Mouse (Mus musculus) ES-E14 (cell line): ENCODE results near the gene Rab21. TPM values are rescaled to one million over a fixed set of nuclear protein-coding genes. Genes with fewer than 3 reads are reported as not detected.

Source experiments
- DNase-seq: peaks from one replicate; pipeline ENCODE4 v3.0.0-alpha.2; 2013; ENCODE audit warnings: low read depth, low spot score
- H3K27ac ChIP-seq: 2 replicates; pipeline ENCODE4 v1.5.1; 2012; ENCODE audit warnings: low read depth, mild to moderate bottlenecking, low read length, moderate library complexity, mixed read lengths; ENCODE audit not compliant: poor library complexity, insufficient read depth, severe bottlenecking
- H3K36me3 ChIP-seq: 2 replicates; pipeline ENCODE4 v1.6.1; 2012; ENCODE audit warnings: mild to moderate bottlenecking, low read length, moderate library complexity, mixed read lengths; ENCODE audit not compliant: control insufficient read depth, poor library complexity, insufficient read depth, severe bottlenecking
- H3K4me1 ChIP-seq, 2 experiments: fragments of 150-350 bp in 1 of 2; sonication (generic) in 1 of 2; 2 replicates each; pipeline ENCODE4 v1.6.1; 2012; ENCODE audit warnings: low read length in 2 of 2, mild to moderate bottlenecking in 1 of 2, mixed read lengths in 1 of 2; ENCODE audit not compliant: control insufficient read depth in 2 of 2, insufficient read depth in 2 of 2, poor library complexity in 1 of 2
- H3K4me3 ChIP-seq, 2 experiments: fragments of 150-350 bp in 1 of 2; sonication (generic) in 1 of 2; 2 replicates each; pipeline ENCODE4 v1.5.1; 2012; ENCODE audit warnings: low read length in 2 of 2, low read depth in 1 of 2, mild to moderate bottlenecking in 1 of 2, mixed read lengths in 1 of 2; ENCODE audit not compliant: insufficient read depth in 1 of 2, poor library complexity in 1 of 2, severe bottlenecking in 1 of 2
- H3K9ac ChIP-seq: 2 replicates; pipeline ENCODE4 v1.6.1; 2012; ENCODE audit warnings: low read depth, mild to moderate bottlenecking, low read length, mixed read lengths; ENCODE audit not compliant: poor library complexity, insufficient read depth, severe bottlenecking
- H3K9me3 ChIP-seq: fragments of 150-350 bp; sonication (generic); 2 replicates; pipeline ENCODE4 v1.6.1; 2012; ENCODE audit warnings: low read depth, mild to moderate bottlenecking, low read length; ENCODE audit not compliant: control insufficient read depth, insufficient read depth
- CHD2 ChIP-seq: IDR thresholded peaks from 2 replicates; pipeline ENCODE4 v1.6.1; 2014; ENCODE audit warnings: mild to moderate bottlenecking, low read depth, low read length, inconsistent platforms
- HCFC1 ChIP-seq: IDR thresholded peaks from 2 replicates; pipeline ENCODE4 v1.6.1; 2012; ENCODE audit warnings: low read length, inconsistent platforms, borderline replicate concordance; ENCODE audit not compliant: insufficient read depth
- MAFK ChIP-seq: IDR thresholded peaks from 2 replicates; pipeline ENCODE4 v1.6.1; 2014; ENCODE audit warnings: mild to moderate bottlenecking, low read depth, low read length, inconsistent platforms; ENCODE audit not compliant: insufficient read depth
- ZC3H11A ChIP-seq: IDR thresholded peaks from 2 replicates; pipeline ENCODE4 v1.6.1; 2012; ENCODE audit warnings: low read depth, mild to moderate bottlenecking, inconsistent platforms, low read length, borderline replicate concordance
- ZNF384 ChIP-seq: IDR thresholded peaks from 2 replicates; pipeline ENCODE4 v1.6.1; 2012; ENCODE audit warnings: low read depth, low read length, inconsistent platforms
- in situ Hi-C, 2 experiments: fragments of 600-800 bp; cut with MboI; formaldehyde crosslinking; loops; one replicate each; pipeline ENCODE4 v1.15.1; 2025; ENCODE audit warnings: low sequenced_read_pairs in 2 of 2, inconsistent platforms in 1 of 2; ENCODE audit not compliant: unreplicated experiment in 2 of 2
- total RNA-seq: library from RNA; depleted of rRNA; stranded (reverse); fragments of 300-350 nt; gene quantifications from 2 replicates; pipeline ENCODE4 v1.2.3, GENCODE M21; 2012; rRNA removed

Gene Rab21
- total RNA-seq: 15.8 and 17.1 TPM in 2 replicates

GRCm38 (mm10) chr10:115315473-115316171, at the start of gene Rab21:
Rab21 (minus strand) TSS chr10:115315594.
- Histone ChIP-seq H3K27ac (peak within 1 kb of the TSS; percentile 85), H3K4me3 (peak within 1 kb of the TSS; percentile 89 to 91), H3K4me1 (peaks cover 7 to 11% of the 10 kb centered on the region in 2 experiments; a peak in 2 of 4 replicates), H3K9me3 (no peaks in the 10 kb centered on the region), H3K9ac (peak within 1 kb of the TSS; percentile 94), H3K36me3 (peaks cover 3% of the 10 kb centered on the region; the same call in 1 of the 2 replicates)
- in situ Hi-C loops: no loop called here
- DNase-seq: peak; percentile 80
- TF ChIP-seq HCFC1 (no peak), ZC3H11A (no peak), ZNF384 (no peak), MAFK (no peak), CHD2 (no peak)

- Histone ChIP-seq H3K9ac (peak overlapping the region; percentile 53; the same call in 1 of the 2 replicates), H3K9me3 (no peaks in the 10 kb centered on the region), H3K36me3 (no peaks in the 10 kb centered on the region), H3K4me1 (peaks cover 0 to 5% of the 10 kb centered on the region in 2 experiments; a peak in 2 of 4 replicates), H3K4me3 (peak overlapping the region in 1 of 2 experiments; percentile 90; a peak in 2 of 4 replicates), H3K27ac (no peak overlapping the region)
- in situ Hi-C loops: no loop called here
- DNase-seq: no peak
- TF ChIP-seq ZC3H11A (no peak), ZNF384 (no peak), HCFC1 (no peak), MAFK (no peak), CHD2 (no peak)
Observed at GRCm38 (mm10) chr10:115363151-115363550, 47.8 kb upstream of the Rab21 start.

DNA sequence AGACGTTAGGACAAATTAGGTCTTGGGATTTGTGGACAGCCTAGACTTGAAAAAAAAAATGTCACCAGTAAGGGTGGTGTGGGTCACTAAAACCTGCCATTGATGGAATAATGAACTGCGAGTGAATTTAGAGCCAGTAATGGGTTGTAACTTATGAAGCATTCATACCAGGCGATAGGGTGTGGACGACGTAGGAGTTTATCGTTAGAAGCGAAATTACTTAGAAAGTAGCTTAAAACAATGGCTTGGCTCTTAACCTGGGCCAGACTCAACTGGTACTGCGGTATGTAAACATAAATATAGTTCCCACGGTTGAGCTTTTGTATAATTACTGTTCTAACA, 47.2 kb upstream of the Rab21 start:
- Histone ChIP-seq H3K4me1 (peaks cover 0 to 5% of the 10 kb centered on the region in 2 experiments; a peak in 2 of 4 replicates), H3K9me3 (no peaks in the 10 kb centered on the region), H3K27ac (peak overlapping the region; percentile 57; the same call in 1 of the 2 replicates), H3K36me3 (no peaks in the 10 kb centered on the region), H3K4me3 (peak overlapping the region; percentile 81 to 90), H3K9ac (peak overlapping the region; percentile 66; the same call in 1 of the 2 replicates)
- in situ Hi-C loops: no loop called here
- DNase-seq: no peak
- TF ChIP-seq ZNF384: no peak
- no peak for TF ChIP-seq HCFC1
- no peak for TF ChIP-seq ZC3H11A
- no peak for TF ChIP-seq MAFK
- no peak for TF ChIP-seq CHD2

- Histone ChIP-seq H3K36me3 (peaks cover 1% of the 10 kb centered on the region; the same call in 1 of the 2 replicates), H3K9me3 (no peaks in the 10 kb centered on the region), H3K9ac (peak within 1 kb of the TSS; percentile 76), H3K4me1 (peaks cover 0 to 5% of the 10 kb centered on the region in 2 experiments; a peak in 2 of 4 replicates), H3K4me3 (peak within 1 kb of the TSS; percentile 81 to 90), H3K27ac (peak within 1 kb of the TSS; percentile 57)
- in situ Hi-C loops: no loop called here
- TF ChIP-seq MAFK: no peak
- peak; percentile 25; the same call in 1 of the 2 replicates for TF ChIP-seq HCFC1
- peak; percentile 97 for DNase-seq
Observed at GRCm38 (mm10) chr10:115361840-115362622, 46.6 kb upstream of the Rab21 start, which contains the start of gene Tmem19. Tmem19 (minus strand) TSS chr10:115362501.
